Mouse (Mus musculus): ENCODE results near the gene Acer1. TPM values are rescaled to one million over a fixed set of nuclear protein-coding genes. Genes with fewer than 3 reads are reported as not detected.

Gene Acer1
- polyA plus RNA-seq (2012; rRNA removed) = not detected in 2 replicates

- no peak within 1 kb of the TSS for H3K27ac ChIP-seq (ENCODE audit: insufficient read depth, low read depth, low read length)
- H3K4me3 ChIP-seq (ENCODE audit: insufficient read depth, low read depth, low read length) = no peak within 1 kb of the TSS
- H3K4me1 ChIP-seq (ENCODE audit: control insufficient read depth, insufficient read depth, low read length) = no peaks in the 10 kb centered on the region
- TF ChIP-seq POLR2A (IDR thresholded peaks at IDR 0.05; ENCODE audit: low read depth, low read length) (no peak), CTCF (conservative IDR thresholded peaks at IDR 0.05; ENCODE audit: insufficient read depth, insufficient read length, low read depth, low read length) (no peak)
- H3K36me3 ChIP-seq (ENCODE audit: control insufficient read depth, insufficient read depth, low read length) = no peaks in the 10 kb centered on the region
- 91% methylated on average over 5 of the region's 5 CpGs for WGBS
- no peak for DNase-seq
- no peaks in the 10 kb centered on the region for H3K27me3 ChIP-seq (replicated peaks; ENCODE audit: control insufficient read depth, insufficient read depth, low read length)
These were observed at the start of gene Acer1 for GRCm38 (mm10) chr17:56982013-56982412. Gene Acer1 (minus strand): TSS chr17:56982126.

GRCm38 (mm10) chr17:57030931-57031660, 49.2 kb upstream of the Acer1 start, which contains the start of gene Khsrp:
Gene Khsrp (minus strand): TSS chr17:57031522.
- WGBS = 1% methylated on average over 94 of the region's 99 CpGs
- H3K4me3 ChIP-seq (ENCODE audit: insufficient read depth, low read depth, low read length) = peak within 1 kb of the TSS; percentile 92
- H3K27ac ChIP-seq (ENCODE audit: insufficient read depth, low read depth, low read length) = peak within 1 kb of the TSS; percentile 86
- TF ChIP-seq CTCF (conservative IDR thresholded peaks at IDR 0.05; ENCODE audit: insufficient read depth, insufficient read length, low read depth, low read length) (no peak), POLR2A (IDR thresholded peaks at IDR 0.05; ENCODE audit: low read depth, low read length) (no peak)
- no peaks in the 10 kb centered on the region for H3K36me3 ChIP-seq (ENCODE audit: control insufficient read depth, insufficient read depth, low read length)
- H3K4me1 ChIP-seq (ENCODE audit: control insufficient read depth, insufficient read depth, low read length) = peaks cover 10% of the 10 kb centered on the region; the same call in 1 of the 2 replicates
- H3K27me3 ChIP-seq (replicated peaks; ENCODE audit: control insufficient read depth, insufficient read depth, low read length) = no peaks in the 10 kb centered on the region
- DNase-seq = peak; percentile 21

- Histone ChIP-seq H3K4me3 (ENCODE audit: insufficient read depth, low read depth, low read length) (no peak overlapping the region), H3K4me1 (ENCODE audit: control insufficient read depth, insufficient read depth, low read length) (peaks cover 10% of the 10 kb centered on the region; the same call in 1 of the 2 replicates), H3K27me3 (replicated peaks; ENCODE audit: control insufficient read depth, insufficient read depth, low read length) (no peaks in the 10 kb centered on the region), H3K36me3 (ENCODE audit: control insufficient read depth, insufficient read depth, low read length) (peaks cover 1% of the 10 kb centered on the region; the same call in 1 of the 2 replicates), H3K27ac (ENCODE audit: insufficient read depth, low read depth, low read length) (no peak overlapping the region)
- DNase-seq = peak; percentile 49
- 12% methylated on average over 8 of the region's 8 CpGs for WGBS
- no peak for TF ChIP-seq POLR2A (IDR thresholded peaks at IDR 0.05; ENCODE audit: low read depth, low read length)
- TF ChIP-seq CTCF (conservative IDR thresholded peaks at IDR 0.05; ENCODE audit: insufficient read depth, insufficient read length, low read depth, low read length) = no peak
These were observed 47.8 kb upstream of the Acer1 start for GRCm38 (mm10) chr17:57029691-57030090.

- Histone ChIP-seq H3K36me3 (ENCODE audit: control insufficient read depth, insufficient read depth, low read length) (peaks cover 6% of the 10 kb centered on the region), H3K4me1 (ENCODE audit: control insufficient read depth, insufficient read depth, low read length) (peaks cover 10% of the 10 kb centered on the region; the same call in 1 of the 2 replicates), H3K27me3 (replicated peaks; ENCODE audit: control insufficient read depth, insufficient read depth, low read length) (no peaks in the 10 kb centered on the region), H3K27ac (ENCODE audit: insufficient read depth, low read depth, low read length) (no peak overlapping the region), H3K4me3 (ENCODE audit: insufficient read depth, low read depth, low read length) (no peak overlapping the region)
- DNase-seq = no peak
- TF ChIP-seq CTCF (conservative IDR thresholded peaks at IDR 0.05; ENCODE audit: insufficient read depth, insufficient read length, low read depth, low read length) = no peak
- no peak for TF ChIP-seq POLR2A (IDR thresholded peaks at IDR 0.05; ENCODE audit: low read depth, low read length)
- 81% methylated on average over 4 of the region's 4 CpGs for WGBS
These were observed 45.5 kb upstream of the Acer1 start for GRCm38 (mm10) chr17:57027471-57027870.

- H3K27me3 ChIP-seq (replicated peaks; ENCODE audit: control insufficient read depth, insufficient read depth, low read length) = no peaks in the 10 kb centered on the region
- no peak overlapping the region for H3K4me3 ChIP-seq (ENCODE audit: insufficient read depth, low read depth, low read length)
- TF ChIP-seq CTCF (conservative IDR thresholded peaks at IDR 0.05; ENCODE audit: insufficient read depth, insufficient read length, low read depth, low read length) (no peak), POLR2A (IDR thresholded peaks at IDR 0.05; ENCODE audit: low read depth, low read length) (no peak)
- H3K27ac ChIP-seq (ENCODE audit: insufficient read depth, low read depth, low read length) = no peak overlapping the region
- peaks cover 6% of the 10 kb centered on the region for H3K36me3 ChIP-seq (ENCODE audit: control insufficient read depth, insufficient read depth, low read length)
- WGBS = 92% methylated on average over 5 of the region's 5 CpGs
- no peaks in the 10 kb centered on the region for H3K4me1 ChIP-seq (ENCODE audit: control insufficient read depth, insufficient read depth, low read length)
- DNase-seq = no peak
These were observed 39.0 kb upstream of the Acer1 start for GRCm38 (mm10) chr17:57020960-57021359.

GRCm38 (mm10) chr17:57019693-57020092, 37.8 kb upstream of the Acer1 start:
- H3K4me3 ChIP-seq (ENCODE audit: insufficient read depth, low read depth, low read length) = no peak overlapping the region
- H3K27me3 ChIP-seq (replicated peaks; ENCODE audit: control insufficient read depth, insufficient read depth, low read length) = no peaks in the 10 kb centered on the region
- H3K36me3 ChIP-seq (ENCODE audit: control insufficient read depth, insufficient read depth, low read length) = peaks cover 4% of the 10 kb centered on the region
- H3K4me1 ChIP-seq (ENCODE audit: control insufficient read depth, insufficient read depth, low read length) = no peaks in the 10 kb centered on the region
- TF ChIP-seq POLR2A (IDR thresholded peaks at IDR 0.05; ENCODE audit: low read depth, low read length) (no peak), CTCF (conservative IDR thresholded peaks at IDR 0.05; ENCODE audit: insufficient read depth, insufficient read length, low read depth, low read length) (no peak)
- WGBS = 97% methylated on average over 2 of the region's 2 CpGs
- H3K27ac ChIP-seq (ENCODE audit: insufficient read depth, low read depth, low read length) = no peak overlapping the region
- DNase-seq = no peak

DNA sequence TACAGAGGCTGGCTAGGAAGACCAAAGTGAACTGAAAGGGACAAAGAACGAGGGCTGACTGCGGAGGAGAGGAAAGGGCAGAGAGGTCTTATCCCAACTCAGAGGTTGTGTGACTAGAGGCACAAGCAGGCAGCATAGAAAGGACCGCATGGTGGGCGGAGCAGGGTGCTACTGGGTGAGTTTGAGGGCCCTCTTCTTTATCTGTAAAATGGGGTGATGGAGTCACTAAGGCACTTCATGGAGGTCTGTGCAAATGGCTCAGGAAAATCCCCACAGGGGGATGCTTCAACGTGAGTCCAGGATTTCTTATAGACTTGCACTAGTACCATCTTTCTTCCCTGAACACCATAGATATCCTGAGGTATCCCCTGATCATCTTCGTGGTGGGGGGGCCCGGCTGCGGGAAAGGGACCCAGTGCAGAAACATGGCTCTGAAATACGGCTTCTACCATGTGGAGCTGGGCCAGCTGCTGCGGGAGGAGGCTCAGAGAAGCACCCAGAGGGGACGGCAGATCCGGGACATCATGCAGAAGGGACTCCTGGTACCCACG, 30.4 kb upstream of the Acer1 start:
- Histone ChIP-seq H3K36me3 (ENCODE audit: control insufficient read depth, insufficient read depth, low read length) (no peaks in the 10 kb centered on the region), H3K27me3 (replicated peaks; ENCODE audit: control insufficient read depth, insufficient read depth, low read length) (no peaks in the 10 kb centered on the region), H3K4me3 (ENCODE audit: insufficient read depth, low read depth, low read length) (peak overlapping the region; percentile 69; the same call in 1 of the 2 replicates), H3K4me1 (ENCODE audit: control insufficient read depth, insufficient read depth, low read length) (peaks cover 8% of the 10 kb centered on the region; the same call in 1 of the 2 replicates), H3K27ac (ENCODE audit: insufficient read depth, low read depth, low read length) (no peak overlapping the region; the same call in 1 of the 2 replicates)
- TF ChIP-seq POLR2A (IDR thresholded peaks at IDR 0.05; ENCODE audit: low read depth, low read length) (no peak), CTCF (conservative IDR thresholded peaks at IDR 0.05; ENCODE audit: insufficient read depth, insufficient read length, low read depth, low read length) (no peak)
- 58% methylated on average over 13 of the region's 13 CpGs for WGBS
- no peak for DNase-seq
